Mouse (Mus musculus) midbrain, postnatal 0 days (tissue): Measurements from ENCODE around the gene Thsd4. TPM values are rescaled to one million over a fixed set of nuclear protein-coding genes. Genes with fewer than 3 reads are reported as not detected.

ENCODE experiments used
- ATAC-seq: fragments of 200-750 bp; cut with Nextera tagmentation; 2 replicates; pipeline ENCODE4 v1.8.0; 2017; ENCODE audit warnings: moderate number of reproducible peaks, mild to moderate bottlenecking, moderate TSS enrichment, moderate library complexity; ENCODE audit not compliant: low FRiP score
- DNase-seq: peaks from one replicate; pipeline ENCODE4 v3.0.0-alpha.2; 2015; ENCODE audit warnings: low spot score
- H3K27ac ChIP-seq: fragments of 300-500 bp; sonication (generic); 2 replicates; pipeline ENCODE4 v1.5.1; 2014; ENCODE audit warnings: low read depth, mild to moderate bottlenecking, low read length, mixed read lengths
- H3K27me3 ChIP-seq: fragments of 300-500 bp; sonication (generic); 2 replicates; pipeline ENCODE4 v1.6.1; 2014; ENCODE audit warnings: low read length, control low read depth, mixed read lengths; ENCODE audit not compliant: insufficient read depth
- H3K36me3 ChIP-seq: fragments of 300-500 bp; sonication (generic); 2 replicates; pipeline ENCODE4 v1.6.1; 2014; ENCODE audit warnings: low read length, control low read depth, mixed read lengths; ENCODE audit not compliant: insufficient read depth
- H3K4me1 ChIP-seq: fragments of 300-500 bp; sonication (generic); 2 replicates; pipeline ENCODE4 v1.6.1; 2014; ENCODE audit warnings: mild to moderate bottlenecking, control low read depth, antibody characterized with exemption, low read length, mixed read lengths; ENCODE audit not compliant: insufficient read depth
- H3K4me2 ChIP-seq: fragments of 300-500 bp; sonication (generic); 2 replicates; pipeline ENCODE4 v1.6.1; 2014; ENCODE audit warnings: low read depth, mild to moderate bottlenecking, low read length, mixed read lengths; ENCODE audit not compliant: poor library complexity, severe bottlenecking
- H3K4me3 ChIP-seq: fragments of 300-500 bp; sonication (generic); 2 replicates; pipeline ENCODE4 v1.5.1; 2014; ENCODE audit warnings: low read depth, mild to moderate bottlenecking, low read length, moderate library complexity
- H3K9ac ChIP-seq: fragments of 300-500 bp; sonication (generic); replicated peaks from 2 replicates; pipeline ENCODE4 v1.6.1; 2014; ENCODE audit warnings: mild to moderate bottlenecking, low read length, moderate library complexity, mixed read lengths; ENCODE audit not compliant: poor library complexity, severe bottlenecking
- H3K9me3 ChIP-seq: fragments of 300-500 bp; sonication (generic); 2 replicates; pipeline ENCODE4 v1.6.1; 2016; ENCODE audit warnings: low read length, control low read depth
- CTCF ChIP-seq: IDR thresholded peaks from 2 replicates; pipeline ENCODE4 v1.5.1; 2016; ENCODE audit warnings: antibody characterized with exemption, mild to moderate bottlenecking
- WGBS: fragments of 180-500 bp; shearing (Covaris S2); extraction: QIAGEN DNeasy Blood & Tissue Kit; methylation state at CpG from one replicate; pipeline ENCODE4 v1.1.7; 2014; 5-methylcytosine and 5-hydroxymethylcytosine counted together
- polyA plus RNA-seq: library from polyadenylated mRNA; unstranded; fragments of >200 nt; fragmentation: Nextera tagmentation; extraction: Ambion mirVana; gene quantifications from 2 replicates; pipeline ENCODE4 v1.2.1, GENCODE M21; 2015
- total RNA-seq: library from RNA; depleted of rRNA; stranded (reverse); fragments of >200 nt; gene quantifications from 2 replicates; pipeline ENCODE4 v1.2.3, GENCODE M21; 2014

The Thsd4 gene
- total and polyA plus RNA-seq, 2 experiments from 2014 or later = 4.8 to 23.6 TPM

DNA sequence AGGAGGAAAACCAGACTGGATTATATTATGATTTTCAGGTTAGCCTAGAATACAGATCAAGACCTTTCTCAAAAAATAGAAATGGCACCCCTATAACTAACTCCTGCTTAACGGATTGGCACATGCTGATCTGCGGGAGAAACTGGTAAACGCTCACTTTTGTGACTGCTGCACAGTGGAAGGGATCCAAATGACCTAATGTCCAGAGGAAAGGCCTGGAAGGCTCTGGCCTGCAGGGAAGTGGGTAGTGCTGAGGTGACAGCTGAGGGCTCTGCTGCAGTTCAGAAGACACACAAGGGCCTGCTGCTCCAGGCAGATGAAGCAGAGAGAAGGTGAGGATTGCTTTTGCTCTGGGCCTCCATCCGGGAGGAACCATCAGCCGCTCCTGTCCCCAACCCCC, 465.7 kb downstream of the Thsd4 start:
- DNase-seq (no peak), ATAC-seq (no peak)
- H3K27ac ChIP-seq = no peak overlapping the region
- 85% methylated on average over 5 of the region's 5 CpGs for WGBS
- TF ChIP-seq CTCF = no peak
- H3K4me3 ChIP-seq = no peak overlapping the region
- no peak overlapping the region for H3K9ac ChIP-seq
- H3K36me3 ChIP-seq = no peaks in the 10 kb centered on the region
- H3K27me3 ChIP-seq = no peaks in the 10 kb centered on the region
- no peak overlapping the region for H3K4me2 ChIP-seq
- H3K4me1 ChIP-seq = no peaks in the 10 kb centered on the region
- H3K9me3 ChIP-seq = no peaks in the 10 kb centered on the region

GRCm38 (mm10) chr9:60054951-60055350, 466.9 kb downstream of the Thsd4 start:
- Histone ChIP-seq H3K4me2 (no peak overlapping the region), H3K9me3 (no peaks in the 10 kb centered on the region), H3K27ac (no peak overlapping the region), H3K27me3 (no peaks in the 10 kb centered on the region), H3K36me3 (no peaks in the 10 kb centered on the region), H3K4me3 (no peak overlapping the region), H3K9ac (no peak overlapping the region), H3K4me1 (no peaks in the 10 kb centered on the region)
- ATAC-seq (no peak), DNase-seq (peak; percentile 14)
- no peak for TF ChIP-seq CTCF
- WGBS = 55% methylated on average over 5 of the region's 5 CpGs

DNA sequence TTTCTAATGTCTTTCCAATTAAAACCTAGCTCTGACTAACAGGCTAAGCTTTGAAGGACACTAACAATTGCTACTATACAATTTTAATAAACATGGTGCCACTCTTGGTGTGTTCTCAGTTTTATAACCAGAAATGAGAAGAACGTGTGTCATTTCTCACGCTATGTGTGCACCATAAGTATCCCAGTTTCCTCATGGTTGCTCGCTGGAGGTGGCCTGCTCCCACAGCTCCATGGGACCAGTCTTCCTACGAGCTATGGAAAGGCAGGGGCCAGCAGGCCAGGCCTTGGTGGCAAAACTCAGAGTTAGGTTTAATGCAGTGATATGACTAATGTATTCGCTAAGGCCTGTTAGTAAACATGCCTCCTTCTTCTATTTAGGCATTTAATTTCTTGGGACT, 468.7 kb downstream of the Thsd4 start:
- no peak overlapping the region for H3K4me2 ChIP-seq
- no peak for ATAC-seq
- H3K4me1 ChIP-seq = no peaks in the 10 kb centered on the region
- WGBS = 93% methylated on average over 5 of the region's 5 CpGs
- H3K9me3 ChIP-seq = no peaks in the 10 kb centered on the region
- no peak for DNase-seq
- no peak overlapping the region for H3K4me3 ChIP-seq
- TF ChIP-seq CTCF = no peak
- no peaks in the 10 kb centered on the region for H3K27me3 ChIP-seq
- no peaks in the 10 kb centered on the region for H3K36me3 ChIP-seq
- no peak overlapping the region for H3K27ac ChIP-seq
- no peak overlapping the region for H3K9ac ChIP-seq

- no peaks in the 10 kb centered on the region for H3K4me1 ChIP-seq
- H3K36me3 ChIP-seq = no peaks in the 10 kb centered on the region
- 76% methylated on average over 4 of the region's 4 CpGs for WGBS
- TF ChIP-seq CTCF = peak; percentile 40; the same call in 1 of the 2 replicates
- no peaks in the 10 kb centered on the region for H3K27me3 ChIP-seq
- H3K9me3 ChIP-seq = no peaks in the 10 kb centered on the region
- no peak overlapping the region for H3K27ac ChIP-seq
- no peak for DNase-seq
- no peak for ATAC-seq
- H3K4me3 ChIP-seq = no peak overlapping the region
- no peak overlapping the region for H3K4me2 ChIP-seq
- H3K9ac ChIP-seq = no peak overlapping the region
These were observed 469.4 kb downstream of the Thsd4 start for GRCm38 (mm10) chr9:60052415-60052814.

DNA sequence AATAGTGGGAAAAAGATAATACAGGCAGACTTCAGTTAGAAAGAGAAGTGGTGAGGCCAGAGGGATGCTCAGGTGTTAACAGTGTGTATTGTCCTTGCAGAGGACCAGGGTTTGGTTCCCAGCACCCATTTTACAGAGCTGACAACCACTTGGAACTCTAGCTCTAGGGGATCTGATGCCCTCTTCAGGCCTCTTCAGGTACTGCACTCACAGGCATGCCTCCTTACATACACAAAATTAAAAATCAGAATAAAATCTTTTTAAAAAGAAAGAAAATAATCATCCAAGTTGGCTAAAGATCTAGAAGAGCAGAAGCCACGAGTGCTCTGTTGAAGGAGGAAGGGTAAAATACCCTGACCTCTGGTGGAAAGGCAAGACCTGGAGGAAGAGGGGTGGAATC, 478.7 kb downstream of the Thsd4 start:
- no peak; the same call in 1 of the 2 replicates for TF ChIP-seq CTCF

GRCm38 (mm10) chr9:60034883-60035282, 487.0 kb downstream of the Thsd4 start:
- ATAC-seq (no peak), DNase-seq (no peak)
- 96% methylated on average over 4 of the region's 4 CpGs for WGBS
- no peak overlapping the region for H3K4me2 ChIP-seq
- no peak overlapping the region for H3K9ac ChIP-seq
- no peaks in the 10 kb centered on the region for H3K36me3 ChIP-seq
- TF ChIP-seq CTCF = no peak
- no peak overlapping the region for H3K27ac ChIP-seq
- no peak overlapping the region for H3K4me3 ChIP-seq
- H3K9me3 ChIP-seq = no peaks in the 10 kb centered on the region
- no peaks in the 10 kb centered on the region for H3K27me3 ChIP-seq
- H3K4me1 ChIP-seq = no peaks in the 10 kb centered on the region

More for the DNA sequence above, 478.7 kb downstream of the Thsd4 start:
- ATAC-seq = no peak
- Histone ChIP-seq H3K4me1 (no peaks in the 10 kb centered on the region), H3K4me3 (no peak overlapping the region), H3K9ac (no peak overlapping the region), H3K27ac (no peak overlapping the region), H3K9me3 (no peaks in the 10 kb centered on the region; the same call in 1 of the 2 replicates), H3K4me2 (no peak overlapping the region), H3K27me3 (no peaks in the 10 kb centered on the region), H3K36me3 (no peaks in the 10 kb centered on the region)
- WGBS = 84% methylated on average over 1 of the region's 1 CpGs
- DNase-seq = no peak
